Mouse (Mus musculus): Measurements from ENCODE around the gene Dennd5a. TPM values are rescaled to one million over a fixed set of nuclear protein-coding genes. Genes with fewer than 3 reads are reported as not detected.

Gene Dennd5a
- polyA plus RNA-seq, 1 experiment from 2014 or later, result 56.9 TPM

DNA sequence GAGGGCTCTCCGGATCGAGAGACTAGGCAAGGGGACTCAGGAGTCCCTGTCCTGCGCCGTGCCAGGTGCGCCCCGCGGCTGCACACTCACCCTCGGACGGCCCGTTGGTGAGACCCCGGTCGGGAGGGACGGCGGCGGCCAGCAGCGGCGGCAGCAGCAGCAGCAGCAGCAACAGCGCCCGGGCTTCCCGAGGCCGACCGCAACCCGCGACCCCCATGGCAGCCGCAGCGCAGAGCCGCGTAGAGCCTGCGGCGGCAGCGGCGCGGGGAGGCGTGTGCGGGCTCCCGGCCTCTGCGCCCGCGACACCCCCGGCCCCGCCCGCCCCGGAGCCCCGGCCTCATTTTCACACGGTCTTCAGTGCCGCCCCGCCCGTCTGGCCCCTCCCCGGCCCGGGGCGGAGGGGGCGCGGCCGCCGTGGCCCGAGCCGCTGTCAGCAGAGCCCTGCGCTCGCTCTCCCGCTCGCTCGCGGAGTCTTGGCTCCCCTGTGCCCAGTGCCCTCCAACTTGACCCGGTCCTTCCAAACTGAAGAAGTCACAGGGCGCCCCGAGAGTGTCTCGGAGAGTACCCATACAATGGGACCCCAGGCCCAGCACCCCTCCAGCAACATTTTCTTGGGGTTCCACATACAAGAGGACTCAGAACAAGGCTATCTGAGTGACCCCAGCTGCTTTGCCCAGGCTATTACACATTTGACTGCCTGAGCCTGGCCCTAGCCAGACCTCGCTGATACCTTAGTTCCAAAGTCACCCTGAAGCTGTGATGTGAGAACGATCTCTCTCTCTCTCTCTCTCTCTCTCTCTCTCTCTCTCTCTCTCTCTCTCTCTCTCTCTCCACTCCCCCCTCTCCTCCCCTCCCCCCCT, 94.7 kb downstream of the Dennd5a start, which contains the start of gene Scube2:
Scube2 (minus strand) TSS at position 310 of the 860 bp plus-strand sequence.
- H3K4me3 ChIP-seq (ENCODE audit: low read depth, low read length), result peak within 1 kb of the TSS; percentile 57
- H3K27me3 ChIP-seq (ENCODE audit: control insufficient read depth, insufficient read depth, low read length), result no peaks in the 10 kb centered on the region
- H3K4me2 ChIP-seq (ENCODE audit: low read depth, low read length), result peak within 1 kb of the TSS; percentile 97
- peak within 1 kb of the TSS; percentile 61 for H3K9ac ChIP-seq (replicated peaks; ENCODE audit: low read depth, low read length)
- no peak within 1 kb of the TSS for H3K27ac ChIP-seq (ENCODE audit: low read depth, low read length)
- H3K9me3 ChIP-seq (ENCODE audit: control insufficient read depth, low read length), result no peaks in the 10 kb centered on the region
- WGBS, result 1% methylated on average over 50 of the region's 69 CpGs
- H3K4me1 ChIP-seq (ENCODE audit: control insufficient read depth, insufficient read depth, low read length), result peaks cover 8% of the 10 kb centered on the region
- peak; percentile 83 for ATAC-seq (ENCODE audit: low read depth)
- no peaks in the 10 kb centered on the region for H3K36me3 ChIP-seq (ENCODE audit: control insufficient read depth, insufficient read depth, low read length)

- ATAC-seq (ENCODE audit: low read depth), result no peak
- WGBS, result 11% methylated on average over 4 of the region's 4 CpGs
- peaks cover 8% of the 10 kb centered on the region for H3K4me1 ChIP-seq (ENCODE audit: control insufficient read depth, insufficient read depth, low read length)
- no peak overlapping the region for H3K4me2 ChIP-seq (ENCODE audit: low read depth, low read length)
- H3K27me3 ChIP-seq (ENCODE audit: control insufficient read depth, insufficient read depth, low read length), result no peaks in the 10 kb centered on the region
- no peak overlapping the region for H3K9ac ChIP-seq (replicated peaks; ENCODE audit: low read depth, low read length)
- H3K9me3 ChIP-seq (ENCODE audit: control insufficient read depth, low read length), result no peaks in the 10 kb centered on the region
- no peak overlapping the region for H3K4me3 ChIP-seq (ENCODE audit: low read depth, low read length)
- H3K36me3 ChIP-seq (ENCODE audit: control insufficient read depth, insufficient read depth, low read length), result no peaks in the 10 kb centered on the region
- H3K27ac ChIP-seq (ENCODE audit: low read depth, low read length), result no peak overlapping the region
Observed at GRCm38 (mm10) chr7:109863561-109863960, 96.7 kb downstream of the Dennd5a start.

DNA sequence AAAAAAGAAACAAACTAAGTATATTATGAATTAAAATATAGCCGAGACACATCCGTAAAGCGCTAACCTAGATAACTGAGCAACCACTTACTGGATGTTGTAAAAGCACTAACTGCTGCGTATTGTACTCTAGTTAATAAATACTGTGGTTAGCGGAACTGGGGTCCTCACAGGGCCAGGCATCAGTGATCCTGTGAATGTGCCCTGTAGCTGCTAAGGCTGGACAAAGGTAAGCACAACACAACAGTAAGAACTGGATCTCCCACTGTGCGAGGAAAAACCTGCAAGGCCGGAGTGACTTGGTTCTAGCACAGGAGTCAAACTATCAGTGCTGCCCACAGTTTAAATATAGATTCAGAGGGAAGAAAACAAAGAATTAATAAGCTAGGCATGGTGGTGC, 100.1 kb downstream of the Dennd5a start:
- no peaks in the 10 kb centered on the region for H3K9me3 ChIP-seq (ENCODE audit: control insufficient read depth, low read length)
- no peak overlapping the region for H3K27ac ChIP-seq (ENCODE audit: low read depth, low read length)
- peaks cover 3% of the 10 kb centered on the region for H3K4me1 ChIP-seq (ENCODE audit: control insufficient read depth, insufficient read depth, low read length)
- no peak overlapping the region for H3K9ac ChIP-seq (replicated peaks; ENCODE audit: low read depth, low read length)
- H3K27me3 ChIP-seq (ENCODE audit: control insufficient read depth, insufficient read depth, low read length), result no peaks in the 10 kb centered on the region
- ATAC-seq (ENCODE audit: low read depth), result no peak
- H3K4me2 ChIP-seq (ENCODE audit: low read depth, low read length), result no peak overlapping the region
- 80% methylated on average over 7 of the region's 7 CpGs for WGBS
- no peaks in the 10 kb centered on the region for H3K36me3 ChIP-seq (ENCODE audit: control insufficient read depth, insufficient read depth, low read length)
- H3K4me3 ChIP-seq (ENCODE audit: low read depth, low read length), result no peak overlapping the region

- ATAC-seq (ENCODE audit: low read depth), result no peak
- H3K27ac ChIP-seq (ENCODE audit: low read depth, low read length), result no peak overlapping the region
- no peak overlapping the region for H3K4me3 ChIP-seq (ENCODE audit: low read depth, low read length)
- no peak overlapping the region for H3K9ac ChIP-seq (replicated peaks; ENCODE audit: low read depth, low read length)
- no peaks in the 10 kb centered on the region; the same call in 1 of the 2 replicates for H3K4me1 ChIP-seq (ENCODE audit: control insufficient read depth, insufficient read depth, low read length)
- WGBS, result 72% methylated on average over 6 of the region's 6 CpGs
- no peak overlapping the region for H3K4me2 ChIP-seq (ENCODE audit: low read depth, low read length)
- no peaks in the 10 kb centered on the region for H3K36me3 ChIP-seq (ENCODE audit: control insufficient read depth, insufficient read depth, low read length)
- no peaks in the 10 kb centered on the region for H3K9me3 ChIP-seq (ENCODE audit: control insufficient read depth, low read length)
- no peaks in the 10 kb centered on the region for H3K27me3 ChIP-seq (ENCODE audit: control insufficient read depth, insufficient read depth, low read length)
Observed at GRCm38 (mm10) chr7:109859354-109859753, 100.9 kb downstream of the Dennd5a start.

GRCm38 (mm10) chr7:109852752-109853212, 107.5 kb downstream of the Dennd5a start:
- Histone ChIP-seq H3K27ac (ENCODE audit: low read depth, low read length) (no peak overlapping the region), H3K36me3 (ENCODE audit: control insufficient read depth, insufficient read depth, low read length) (no peaks in the 10 kb centered on the region), H3K4me2 (ENCODE audit: low read depth, low read length) (no peak overlapping the region), H3K4me3 (ENCODE audit: low read depth, low read length) (no peak overlapping the region), H3K27me3 (ENCODE audit: control insufficient read depth, insufficient read depth, low read length) (no peaks in the 10 kb centered on the region), H3K4me1 (ENCODE audit: control insufficient read depth, insufficient read depth, low read length) (no peaks in the 10 kb centered on the region; the same call in 1 of the 2 replicates), H3K9ac (replicated peaks; ENCODE audit: low read depth, low read length) (no peak overlapping the region), H3K9me3 (ENCODE audit: control insufficient read depth, low read length) (no peaks in the 10 kb centered on the region)
- no peak; the same call in 1 of the 2 replicates for ATAC-seq (ENCODE audit: low read depth)
- WGBS, result 68% methylated on average over 7 of the region's 7 CpGs

DNA sequence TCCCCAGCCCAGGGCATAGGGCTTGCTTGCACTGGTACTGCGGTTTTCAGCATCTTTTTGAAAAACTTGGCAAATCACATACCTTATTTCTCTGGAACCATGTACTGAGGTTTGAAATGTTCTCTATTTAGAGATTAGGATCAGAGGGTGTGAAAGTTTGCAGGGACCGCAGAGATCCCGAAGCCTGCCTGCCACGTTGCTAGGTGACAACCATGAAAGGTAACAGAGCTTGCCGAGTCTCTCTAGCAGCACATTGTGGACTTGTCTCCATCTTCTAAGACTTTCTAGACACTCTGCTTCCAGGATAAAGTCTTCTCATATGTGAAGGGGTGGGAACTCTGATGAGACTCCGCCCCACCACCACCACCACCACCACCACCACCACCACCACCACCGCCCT, 108.3 kb downstream of the Dennd5a start:
- ATAC-seq (ENCODE audit: low read depth), result no peak
- WGBS, result 82% methylated on average over 7 of the region's 7 CpGs
- Histone ChIP-seq H3K9ac (replicated peaks; ENCODE audit: low read depth, low read length) (no peak overlapping the region), H3K36me3 (ENCODE audit: control insufficient read depth, insufficient read depth, low read length) (no peaks in the 10 kb centered on the region), H3K4me3 (ENCODE audit: low read depth, low read length) (no peak overlapping the region), H3K4me1 (ENCODE audit: control insufficient read depth, insufficient read depth, low read length) (no peaks in the 10 kb centered on the region; the same call in 1 of the 2 replicates), H3K9me3 (ENCODE audit: control insufficient read depth, low read length) (no peaks in the 10 kb centered on the region), H3K27me3 (ENCODE audit: control insufficient read depth, insufficient read depth, low read length) (no peaks in the 10 kb centered on the region), H3K27ac (ENCODE audit: low read depth, low read length) (no peak overlapping the region), H3K4me2 (ENCODE audit: low read depth, low read length) (no peak overlapping the region)

DNA sequence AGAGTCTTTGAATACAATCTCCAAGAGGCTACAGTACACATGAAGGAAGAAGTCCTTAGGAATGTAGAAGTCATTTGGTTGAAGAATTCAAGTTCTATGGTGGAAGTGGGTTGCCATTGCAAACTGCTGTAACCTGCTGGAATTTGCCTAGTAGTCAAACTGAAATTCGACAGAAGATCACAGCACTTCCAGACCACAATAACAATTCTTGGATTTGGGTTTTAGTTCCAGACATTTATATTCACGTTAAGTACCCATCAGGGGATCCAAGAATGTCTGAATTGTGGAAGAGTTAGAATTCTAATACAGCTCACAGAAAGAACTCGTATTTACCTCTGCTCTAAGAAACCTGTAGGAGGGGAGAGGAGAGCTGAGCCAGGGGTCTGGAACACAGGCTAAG, 109.7 kb downstream of the Dennd5a start:
- Histone ChIP-seq H3K27ac (ENCODE audit: low read depth, low read length) (no peak overlapping the region), H3K36me3 (ENCODE audit: control insufficient read depth, insufficient read depth, low read length) (no peaks in the 10 kb centered on the region), H3K4me3 (ENCODE audit: low read depth, low read length) (no peak overlapping the region), H3K4me1 (ENCODE audit: control insufficient read depth, insufficient read depth, low read length) (no peaks in the 10 kb centered on the region; the same call in 1 of the 2 replicates), H3K9ac (replicated peaks; ENCODE audit: low read depth, low read length) (no peak overlapping the region), H3K9me3 (ENCODE audit: control insufficient read depth, low read length) (no peaks in the 10 kb centered on the region), H3K4me2 (ENCODE audit: low read depth, low read length) (no peak overlapping the region), H3K27me3 (ENCODE audit: control insufficient read depth, insufficient read depth, low read length) (no peaks in the 10 kb centered on the region)
- WGBS, result 34% methylated on average over 3 of the region's 3 CpGs
- ATAC-seq (ENCODE audit: low read depth), result no peak

GRCm38 (mm10) chr7:109849750-109850434, 110.4 kb downstream of the Dennd5a start:
- Histone ChIP-seq H3K4me3 (ENCODE audit: low read depth, low read length) (no peak overlapping the region), H3K4me2 (ENCODE audit: low read depth, low read length) (no peak overlapping the region)
- ATAC-seq (ENCODE audit: low read depth), result no peak

More at GRCm38 (mm10) chr7:109849750-109850434, 110.4 kb downstream of the Dennd5a start:
- Histone ChIP-seq H3K4me1 (ENCODE audit: control insufficient read depth, insufficient read depth, low read length) (no peaks in the 10 kb centered on the region; the same call in 1 of the 2 replicates), H3K36me3 (ENCODE audit: control insufficient read depth, insufficient read depth, low read length) (no peaks in the 10 kb centered on the region), H3K9me3 (ENCODE audit: control insufficient read depth, low read length) (no peaks in the 10 kb centered on the region), H3K9ac (replicated peaks; ENCODE audit: low read depth, low read length) (no peak overlapping the region), H3K27ac (ENCODE audit: low read depth, low read length) (no peak overlapping the region), H3K27me3 (ENCODE audit: control insufficient read depth, insufficient read depth, low read length) (no peaks in the 10 kb centered on the region)
- WGBS, result 17% methylated on average over 8 of the region's 8 CpGs

Measured in neural tube, embryonic 14.5 days (tissue).